Mouse (Mus musculus): ENCODE measurements around the gene Ldb2.

DNA sequence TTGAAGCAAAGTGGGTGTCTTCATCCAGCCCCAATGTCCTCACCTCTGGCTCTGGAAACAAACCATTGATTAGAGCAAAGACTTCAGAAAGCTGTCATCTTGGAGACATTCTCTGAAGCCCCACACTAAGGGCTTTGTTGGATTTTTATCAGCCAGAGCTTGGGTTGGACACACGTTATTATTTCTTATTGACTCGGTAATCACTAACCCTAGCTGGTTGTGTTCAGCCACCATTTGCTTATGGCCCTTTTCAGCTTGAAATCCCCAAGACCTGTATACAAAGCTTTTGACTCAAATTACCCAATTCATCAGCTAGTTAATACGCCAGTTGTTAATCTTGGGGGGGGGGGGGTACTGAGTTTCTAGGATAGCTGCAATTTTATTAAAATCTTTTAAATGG lies 91.5 kb downstream of the Ldb2 start:
- TF ChIP-seq CTCF (IDR thresholded peaks at IDR 0.05): no peak
- no peak for TF ChIP-seq EP300 (IDR thresholded peaks at IDR 0.05)

Data from lung, postnatal 0 days (tissue).